Mouse (Mus musculus) ES-E14 (cell line): ENCODE results near the gene Tmem132c.

ENCODE experiments used
- HCFC1 ChIP-seq: IDR thresholded peaks from 2 replicates; pipeline ENCODE4 v1.6.1; 2012; ENCODE audit warnings: low read length, inconsistent platforms, borderline replicate concordance; ENCODE audit not compliant: insufficient read depth
- MAFK ChIP-seq: IDR thresholded peaks from 2 replicates; pipeline ENCODE4 v1.6.1; 2014; ENCODE audit warnings: mild to moderate bottlenecking, low read depth, low read length, inconsistent platforms; ENCODE audit not compliant: insufficient read depth

GRCm38 (mm10) chr5:127281186-127281585 lies 39.6 kb downstream of the Tmem132c start:
- no peak for TF ChIP-seq HCFC1
- no peak for TF ChIP-seq MAFK
